Mouse (Mus musculus) frontal cortex, adult 2 months (tissue): ENCODE results near the gene St7l. TPM values are rescaled to one million over a fixed set of nuclear protein-coding genes. Genes with fewer than 3 reads are reported as not detected.
"Not testable (repeated sequence)": the region's sequence is repeated elsewhere in the genome, so short reads cannot be mapped to it uniquely, and the experiment has no call there.

Experiments used
- DNase-seq, 2 experiments: peaks; one replicate each; pipeline ENCODE4 v3.0.0; 2022; ENCODE audit warnings: low spot score in 1 of 2; ENCODE audit errors: extremely low spot score in 1 of 2
- polyA plus RNA-seq: library from polyadenylated mRNA; depleted of rRNA; stranded (reverse); fragments of >200 nt; gene quantifications from 2 replicates; pipeline ENCODE4 v1.2.3, GENCODE M21; 2012; rRNA removed

Gene St7l
- polyA plus RNA-seq, result 12.3 and 15.2 TPM in 2 replicates

- peak; percentile 80 to 91 for DNase-seq
These were observed at the start of gene St7l, which contains the start of gene Capza1 for GRCm38 (mm10) chr3:104863786-104864650. Gene St7l (plus strand): TSS chr3:104864005. Gene Capza1 (minus strand): TSS chr3:104864505.

- DNase-seq, result no peak
These were observed 49.1 kb upstream of the St7l start for GRCm38 (mm10) chr3:104814746-104815145.

DNA sequence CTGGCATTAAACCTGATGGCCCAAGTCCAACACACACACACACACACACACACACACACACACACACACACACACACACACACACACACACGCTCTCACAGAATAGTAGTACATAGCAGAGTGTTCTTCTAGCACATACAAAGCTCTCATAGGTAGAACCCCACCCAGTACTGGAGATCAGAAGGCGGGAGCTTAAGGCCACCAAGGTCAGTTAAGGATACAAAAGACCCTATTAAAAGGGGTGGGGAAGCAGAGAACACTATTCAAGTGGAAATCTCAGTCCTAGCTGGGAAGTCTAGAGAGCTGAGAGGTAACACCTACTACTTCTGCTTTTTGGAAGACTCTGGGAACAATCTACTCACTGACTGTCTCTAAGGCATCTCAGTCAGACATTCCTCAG lies 48.5 kb upstream of the St7l start:
- DNase-seq, result no peak

DNA sequence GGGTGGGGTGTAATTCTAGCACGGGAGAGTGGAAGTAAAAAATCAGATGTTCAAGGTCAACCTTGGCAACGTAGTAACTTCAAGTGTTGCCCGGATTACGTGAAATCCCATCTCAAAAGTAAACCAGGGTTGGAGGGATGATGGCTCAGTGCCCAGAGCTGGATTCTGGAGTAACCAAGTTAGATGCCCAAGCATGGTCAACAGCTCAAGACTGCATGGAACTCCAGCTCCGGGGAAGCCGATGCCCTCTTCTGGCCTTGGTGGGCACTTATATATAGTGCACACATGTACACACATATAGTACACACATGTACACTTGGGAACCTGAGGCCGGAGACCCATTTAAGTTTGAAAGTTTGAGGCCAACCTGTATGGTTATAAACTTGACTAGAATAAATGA lies 47.7 kb upstream of the St7l start:
- no peak for DNase-seq

- DNase-seq, result peak in 1 of 2 experiments; percentile 39
These were observed 46.3 kb upstream of the St7l start for GRCm38 (mm10) chr3:104817481-104817990.

GRCm38 (mm10) chr3:104817991-104818748 lies 45.6 kb upstream of the St7l start, which contains the start of gene Mov10:
Gene Mov10 (minus strand): TSS chr3:104818563.
- peak in 1 of 2 experiments; percentile 29 for DNase-seq

- DNase-seq, result no peak
These were observed 45.1 kb upstream of the St7l start for GRCm38 (mm10) chr3:104818749-104819134.

GRCm38 (mm10) chr3:104820426-104820825 lies 43.4 kb upstream of the St7l start:
- DNase-seq, result no peak

DNA sequence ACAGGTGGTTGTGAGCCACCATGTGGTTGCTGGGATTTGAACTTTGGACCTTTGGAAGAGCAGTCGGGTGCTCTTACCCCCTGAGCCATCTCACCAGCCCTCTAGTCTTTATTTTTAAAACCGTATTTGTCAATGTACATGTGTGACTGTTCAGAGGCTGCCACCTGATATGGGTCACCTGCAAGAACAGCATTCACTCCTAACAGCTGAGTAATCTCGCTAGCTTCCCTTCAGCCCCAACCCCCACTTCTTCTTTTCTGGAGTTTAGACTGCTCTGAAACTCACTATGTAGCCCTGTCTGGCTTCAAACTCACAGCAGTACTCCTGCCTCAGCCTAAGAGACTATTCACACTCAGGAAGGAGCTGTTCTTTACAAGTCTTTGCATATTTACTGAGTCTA lies 41.4 kb upstream of the St7l start:
- no peak for DNase-seq

- DNase-seq, result no peak
These were observed 28.0 kb upstream of the St7l start for GRCm38 (mm10) chr3:104835797-104836196.

- DNase-seq, result no peak
These were observed 22.8 kb upstream of the St7l start for GRCm38 (mm10) chr3:104841049-104841448.

GRCm38 (mm10) chr3:104846601-104847000 lies 17.2 kb upstream of the St7l start:
- DNase-seq, result no peak

DNA sequence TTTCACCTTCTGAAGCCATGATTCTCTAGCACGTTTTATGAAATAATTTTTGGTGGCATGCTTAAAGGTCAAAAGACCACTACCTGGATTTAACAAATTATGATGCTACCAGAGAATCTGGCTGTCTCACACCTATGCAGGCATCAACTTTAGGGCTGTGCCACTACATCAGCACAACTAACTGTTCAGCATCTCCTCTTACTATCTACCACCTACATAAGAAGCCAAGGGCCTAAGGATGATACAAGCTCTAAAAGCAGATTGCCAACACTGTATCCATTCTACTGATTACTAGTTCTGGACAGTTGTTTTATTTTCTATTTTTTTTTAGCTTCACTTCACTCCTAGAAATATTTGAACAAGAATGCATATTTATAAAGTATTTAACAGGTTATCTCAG lies 9.3 kb upstream of the St7l start:
- no peak for DNase-seq

GRCm38 (mm10) chr3:104854866-104855265 lies 8.9 kb upstream of the St7l start:
- DNase-seq, result no peak

DNA sequence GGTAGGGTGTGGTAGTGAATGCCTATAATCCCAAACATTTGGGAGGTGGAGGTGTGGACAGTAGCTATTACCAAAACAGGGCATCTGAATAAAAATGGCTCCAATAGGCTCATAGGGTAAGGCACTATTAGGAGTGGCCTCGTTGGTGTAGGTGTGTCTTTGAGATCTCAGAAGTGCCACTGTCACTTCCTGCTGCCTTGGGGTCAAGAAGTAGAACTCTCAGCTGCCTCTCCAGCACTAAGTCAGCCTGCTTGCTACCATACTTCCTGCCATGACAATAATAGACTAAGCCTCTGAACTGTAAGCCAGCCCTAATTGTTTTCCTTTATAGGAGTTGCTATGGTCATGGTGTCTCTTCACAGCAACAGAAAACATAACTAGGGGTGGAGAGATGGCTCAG lies 7.7 kb upstream of the St7l start:
- DNase-seq, result no peak

DNA sequence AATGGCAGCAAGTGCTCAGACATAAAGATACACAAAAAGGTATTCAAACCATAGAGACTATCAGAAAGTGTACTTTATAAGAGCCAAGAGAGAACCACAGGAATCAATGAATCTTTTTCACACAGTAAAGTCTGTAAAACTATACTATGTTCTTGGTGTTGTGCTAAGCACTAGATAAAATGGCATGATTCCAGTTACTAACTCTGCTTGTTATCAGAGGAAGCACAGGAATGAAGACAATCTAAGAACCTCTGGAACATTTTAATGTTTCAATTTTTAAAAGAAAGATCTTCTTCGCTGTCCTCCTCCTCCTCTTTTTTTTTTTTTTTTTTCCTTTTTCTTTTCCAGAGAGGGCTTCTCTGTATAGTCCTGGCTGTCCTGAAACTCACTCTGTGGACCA lies 5.2 kb upstream of the St7l start:
- DNase-seq, result no peak

DNA sequence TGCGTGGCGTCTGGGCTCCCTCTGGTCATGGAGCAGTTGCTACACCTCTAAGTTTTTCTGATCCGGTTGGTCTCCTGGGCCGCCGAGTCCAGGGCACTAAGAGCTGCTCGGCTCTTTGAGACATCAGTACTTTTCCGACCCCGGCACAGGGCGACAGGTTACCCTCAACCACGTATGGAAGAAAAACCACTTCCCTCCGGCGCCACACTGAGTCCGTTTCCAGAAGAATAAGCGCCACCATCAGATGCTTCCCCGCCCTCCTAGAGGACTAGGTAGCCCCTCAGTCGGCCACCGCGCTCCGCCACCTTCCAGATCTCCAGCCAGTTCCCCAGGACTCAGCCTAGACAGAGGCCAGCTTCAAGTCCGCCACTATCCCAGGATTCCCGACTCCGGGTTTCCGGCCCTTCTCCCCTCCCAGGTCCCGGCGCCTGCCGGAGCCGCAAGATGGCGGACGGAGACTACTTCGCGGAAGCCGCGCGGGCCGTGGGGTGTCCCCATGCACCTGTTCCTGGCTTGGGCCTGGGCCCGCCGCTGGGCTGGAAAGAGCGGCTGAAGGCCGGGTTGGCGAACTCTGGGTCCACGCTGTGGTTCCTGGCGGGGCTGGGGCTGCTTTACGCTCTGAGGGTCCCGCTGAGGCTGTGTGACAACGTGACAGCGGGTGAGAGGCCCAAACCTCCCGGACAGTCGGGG lies 991 bp downstream of the St7l start:
- peak; percentile 75 to 94 for DNase-seq

DNA sequence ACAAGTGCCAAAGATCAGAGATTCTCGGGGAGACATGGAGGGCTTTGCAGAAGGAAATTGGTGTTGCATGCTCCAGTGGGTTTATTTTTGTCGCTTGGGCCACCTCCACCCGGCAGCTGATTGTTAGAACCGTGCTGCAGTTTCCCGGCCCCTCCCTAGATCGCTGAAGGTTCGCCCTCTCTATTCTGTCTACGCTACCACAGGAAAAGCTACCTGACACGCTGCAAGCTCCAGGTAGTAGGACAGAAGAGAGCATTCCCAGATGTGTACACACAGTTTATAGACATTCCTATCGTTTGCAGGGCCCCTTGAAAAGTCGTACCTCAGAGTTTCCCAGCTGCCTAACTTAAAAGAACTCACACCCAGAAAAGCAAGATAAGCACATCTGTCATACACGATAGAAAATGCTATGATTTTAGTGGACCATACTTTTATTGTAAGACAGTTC lies 1.6 kb downstream of the St7l start:
- peak in 1 of 2 experiments; percentile 7 for DNase-seq

DNA sequence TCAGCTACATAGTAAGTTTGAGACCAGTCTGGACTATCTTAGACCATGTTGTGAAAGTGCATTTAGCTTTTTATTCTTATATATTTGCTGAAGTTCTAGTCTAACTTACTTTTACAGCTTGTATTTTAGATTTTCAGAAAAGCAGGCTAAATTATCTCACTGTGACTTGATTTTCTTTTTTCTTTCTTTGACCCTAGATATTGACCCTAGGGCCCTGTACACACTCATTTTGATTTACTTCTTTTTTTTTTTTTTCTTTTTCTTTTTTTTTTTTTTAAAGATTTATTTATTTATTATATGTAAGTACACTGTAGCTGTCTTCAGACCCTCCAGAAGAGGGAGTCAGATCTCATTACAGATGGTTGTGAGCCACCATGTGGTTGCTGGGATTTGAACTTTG lies 2.9 kb downstream of the St7l start:
- not testable (repeated sequence) for DNase-seq

DNA sequence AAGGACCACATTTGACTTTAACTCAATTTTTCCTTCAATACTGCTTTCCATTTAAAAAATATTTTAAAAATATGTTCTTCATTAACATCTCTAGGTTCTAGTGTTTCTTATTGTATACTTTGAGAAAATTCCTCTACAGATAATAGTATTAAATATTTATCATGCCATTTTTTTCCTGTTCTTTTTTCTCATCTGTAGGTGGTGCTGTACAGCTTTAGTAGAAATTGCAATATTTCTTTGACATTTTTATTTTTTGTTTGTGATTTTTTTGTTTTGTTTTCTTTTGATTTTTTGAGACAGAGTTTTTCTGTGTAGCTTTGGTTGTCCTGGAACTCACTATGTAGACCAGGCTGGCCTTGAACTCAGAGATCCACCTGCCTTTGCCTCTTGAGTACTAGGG lies 5.8 kb downstream of the St7l start:
- no peak for DNase-seq

- DNase-seq, result no peak
These were observed 24.8 kb downstream of the St7l start for GRCm38 (mm10) chr3:104888585-104888984.
